Mouse (Mus musculus): ENCODE measurements around the gene Zc3h12a. TPM values are rescaled to one million over a fixed set of nuclear protein-coding genes. Genes with fewer than 3 reads are reported as not detected.

Zc3h12a gene
- total and polyA plus RNA-seq, 3 experiments = 0.92 to 3.3 TPM; not detected in 1

DNA sequence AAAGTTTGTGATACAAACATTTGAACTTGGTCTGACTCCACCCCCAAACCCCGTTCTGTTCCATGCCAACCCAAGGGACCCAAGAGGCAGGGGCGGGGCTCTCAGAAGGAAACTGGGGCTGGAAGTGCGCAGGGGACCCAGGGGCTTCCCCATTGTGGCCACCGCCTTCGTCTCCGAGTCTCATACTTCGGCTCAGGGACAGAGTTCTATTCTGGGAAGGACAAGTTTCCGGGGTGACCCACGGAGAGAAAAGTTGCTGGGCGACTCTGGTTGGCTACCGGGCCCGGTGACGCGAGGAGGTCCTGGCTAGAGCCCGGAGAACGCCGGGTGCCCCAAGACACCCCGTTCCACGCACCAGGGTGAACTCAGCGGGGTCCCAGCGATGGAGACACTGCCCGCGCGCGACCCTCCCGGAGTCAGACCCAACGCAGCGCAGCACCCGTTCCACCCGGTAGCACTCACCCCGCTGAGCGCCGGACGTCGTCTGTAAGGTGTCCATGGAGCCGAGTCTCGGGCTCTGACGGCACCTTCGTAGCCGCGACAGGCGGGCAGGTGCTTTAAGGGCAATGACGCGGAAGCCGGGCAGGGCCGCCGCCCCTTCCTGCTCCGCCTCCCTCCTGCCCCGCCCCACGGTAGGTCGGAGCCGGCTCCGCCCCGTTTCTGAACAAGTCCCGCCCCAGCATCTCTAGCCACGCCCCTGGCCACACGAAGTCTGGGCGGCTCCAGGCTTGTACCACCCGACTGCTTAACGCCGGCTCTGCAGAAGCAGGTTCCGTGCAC, at the start of gene Zc3h12a (continued):
- TF ChIP-seq NRF1 (IDR thresholded peaks at IDR 0.05; ENCODE audit: insufficient read depth, low read depth, low read length, poor library complexity, severe bottlenecking) (0 out of 2 replicates have a peak, but pooled peaks have one; percentile 33), KAT2A (conservative IDR thresholded peaks at IDR 0.05; ENCODE audit: low read depth, low read length) (no peak), MAX (IDR thresholded peaks at IDR 0.05; ENCODE audit: low read length) (peak; percentile 63), POLR2A (IDR thresholded peaks at IDR 0.05; ENCODE audit: control insufficient read depth in 1 of 2, insufficient read depth in 1 of 2, low read depth in 1 of 2, low read length in 2 of 2, poor library complexity in 1 of 2) (peak; percentile 55 to 70; a peak in 2 of 4 replicates)

DNA sequence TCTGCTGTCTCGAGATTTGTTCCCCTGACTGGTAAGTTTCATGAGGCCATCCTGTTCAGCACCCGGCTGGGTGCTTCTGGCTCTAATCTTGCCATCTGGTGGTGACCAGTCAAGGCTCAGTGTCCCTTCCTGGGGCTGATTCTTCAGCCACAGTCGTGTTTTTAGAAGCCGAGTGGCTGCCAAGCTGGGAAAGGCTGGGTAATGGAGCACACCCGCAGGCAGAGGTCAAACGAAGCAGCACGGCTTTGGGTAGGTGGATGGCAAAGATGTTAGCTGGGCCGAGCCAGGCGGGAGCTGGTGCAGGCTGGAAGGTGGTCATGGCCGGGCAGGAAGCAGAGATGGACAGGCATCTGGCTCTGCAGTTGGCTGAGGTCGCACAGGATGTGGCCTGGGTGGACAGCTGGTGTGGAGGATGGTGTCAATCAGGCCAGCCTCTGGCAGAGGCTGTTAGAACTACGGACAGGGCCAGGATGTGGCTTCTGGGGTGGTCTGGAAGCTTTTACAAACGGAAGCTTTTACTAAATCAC, 49.1 kb upstream of the Zc3h12a start:
- Histone ChIP-seq H3K9ac (ENCODE audit: control insufficient read depth, low read depth, low read length, poor library complexity, severe bottlenecking) (no peak overlapping the region), H3K27me3 (ENCODE audit: control insufficient read depth in 1 of 2, insufficient read depth in 2 of 2, low read length in 2 of 2) (no peaks in the 10 kb centered on the region), H3K4me1 (ENCODE audit: control insufficient read depth in 1 of 2, insufficient read depth in 2 of 2, low read length in 2 of 2) (no peaks in the 10 kb centered on the region), H3K4me3 (ENCODE audit: control insufficient read depth in 1 of 2, insufficient read depth in 1 of 2, low read depth in 2 of 2, low read length in 2 of 2) (no peak overlapping the region), H3K9me3 (replicated peaks; ENCODE audit: insufficient read depth, low read length) (no peaks in the 10 kb centered on the region), H3K27ac (ENCODE audit: control insufficient read depth, low read depth, low read length) (no peak overlapping the region), H3K79me2 (ENCODE audit: control insufficient read depth, insufficient read depth, low read length, poor library complexity) (no peaks in the 10 kb centered on the region), H3K36me3 (ENCODE audit: control insufficient read depth in 1 of 2, insufficient read depth in 2 of 2, low read length in 2 of 2) (no peaks in the 10 kb centered on the region)
- DNase-seq (ENCODE audit: low read depth, low spot score) = no peak
- no peak for TF ChIP-seq MYC (IDR thresholded peaks at IDR 0.05; ENCODE audit: low read depth, low read length)
- no peak for TF ChIP-seq POLR2A (IDR thresholded peaks at IDR 0.05; ENCODE audit: control insufficient read depth in 1 of 2, insufficient read depth in 1 of 2, low read depth in 1 of 2, low read length in 2 of 2, poor library complexity in 1 of 2)
- TF ChIP-seq TCF12 (IDR thresholded peaks at IDR 0.05; ENCODE audit: low read depth, low read length) = no peak
- no peak for TF ChIP-seq USF2 (IDR thresholded peaks at IDR 0.05; ENCODE audit: borderline replicate concordance in 1 of 2, insufficient read depth in 1 of 2, low read depth in 1 of 2, low read length in 2 of 2)
- no peak for TF ChIP-seq SMC3 (IDR thresholded peaks at IDR 0.05; ENCODE audit: low read depth, low read length)
- no peak for TF ChIP-seq MYB (IDR thresholded peaks at IDR 0.05; ENCODE audit: low read depth, low read length)
- no peak for TF ChIP-seq ZC3H11A (IDR thresholded peaks at IDR 0.05; ENCODE audit: low read depth, low read length)
- TF ChIP-seq RAD21 (IDR thresholded peaks at IDR 0.05; ENCODE audit: low read depth, low read length) = no peak
- no peak for TF ChIP-seq ZKSCAN1 (IDR thresholded peaks at IDR 0.05; ENCODE audit: low read depth, low read length)
- TF ChIP-seq EP300 (IDR thresholded peaks at IDR 0.05; ENCODE audit: low read depth in 1 of 2, low read length in 2 of 2) = no peak
- TF ChIP-seq RCOR1 (IDR thresholded peaks at IDR 0.05; ENCODE audit: low read depth, low read length) = no peak

DNA sequence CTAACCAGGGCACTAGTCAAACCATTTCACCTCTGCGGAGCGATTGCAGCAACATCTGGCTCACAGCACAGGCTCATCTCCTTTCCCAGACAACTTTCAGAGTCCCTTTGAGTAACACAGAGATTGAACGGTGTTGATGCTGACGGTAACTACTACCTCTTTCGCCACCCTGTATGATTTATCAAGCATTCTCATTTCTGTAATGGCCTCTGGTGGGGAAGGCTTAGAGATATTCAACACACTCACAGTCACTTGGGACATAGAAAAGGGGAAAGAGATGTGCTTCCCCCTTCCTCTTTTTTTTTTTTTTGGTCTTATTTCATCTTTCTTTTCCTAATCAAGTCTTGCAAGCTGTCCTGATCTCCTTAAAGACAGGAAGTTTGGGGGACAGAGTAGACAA, 48.5 kb upstream of the Zc3h12a start:
- Histone ChIP-seq H3K79me2 (ENCODE audit: control insufficient read depth, insufficient read depth, low read length, poor library complexity) (no peaks in the 10 kb centered on the region), H3K27me3 (ENCODE audit: control insufficient read depth in 1 of 2, insufficient read depth in 2 of 2, low read length in 2 of 2) (no peaks in the 10 kb centered on the region), H3K4me1 (ENCODE audit: control insufficient read depth in 1 of 2, insufficient read depth in 2 of 2, low read length in 2 of 2) (no peaks in the 10 kb centered on the region), H3K9ac (ENCODE audit: control insufficient read depth, low read depth, low read length, poor library complexity, severe bottlenecking) (no peak overlapping the region), H3K9me3 (replicated peaks; ENCODE audit: insufficient read depth, low read length) (no peaks in the 10 kb centered on the region), H3K36me3 (ENCODE audit: control insufficient read depth in 1 of 2, insufficient read depth in 2 of 2, low read length in 2 of 2) (no peaks in the 10 kb centered on the region), H3K27ac (ENCODE audit: control insufficient read depth, low read depth, low read length) (no peak overlapping the region), H3K4me3 (ENCODE audit: control insufficient read depth in 1 of 2, insufficient read depth in 1 of 2, low read depth in 2 of 2, low read length in 2 of 2) (no peak overlapping the region)
- no peak for TF ChIP-seq ETS1 (IDR thresholded peaks at IDR 0.05; ENCODE audit: low read depth, low read length)
- no peak for TF ChIP-seq JUND (IDR thresholded peaks at IDR 0.05; ENCODE audit: low read depth, low read length)
- TF ChIP-seq CTCF (IDR thresholded peaks at IDR 0.05 in 2 of 3, conservative IDR thresholded peaks at IDR 0.05 in 1 of 3; ENCODE audit: control insufficient read depth in 1 of 3, insufficient read depth in 1 of 3, low read depth in 2 of 3, low read length in 3 of 3, poor library complexity in 1 of 3, severe bottlenecking in 1 of 3) = no peak
- no peak for TF ChIP-seq MYC (IDR thresholded peaks at IDR 0.05; ENCODE audit: low read depth, low read length)
- TF ChIP-seq ZNF384 (IDR thresholded peaks at IDR 0.05; ENCODE audit: low read depth, low read length) = no peak
- TF ChIP-seq POLR2AphosphoS5 (IDR thresholded peaks at IDR 0.05; ENCODE audit: borderline replicate concordance, low read depth, low read length) = no peak
- TF ChIP-seq USF1 (IDR thresholded peaks at IDR 0.05; ENCODE audit: low read depth, low read length) = no peak
- TF ChIP-seq MAFK (IDR thresholded peaks at IDR 0.05; ENCODE audit: borderline replicate concordance, low read depth, low read length) = no peak
- no peak for TF ChIP-seq EP300 (IDR thresholded peaks at IDR 0.05; ENCODE audit: low read depth in 1 of 2, low read length in 2 of 2)
- TF ChIP-seq UBTF (IDR thresholded peaks at IDR 0.05; ENCODE audit: borderline replicate concordance, insufficient read depth, low read depth, low read length) = no peak
- TF ChIP-seq TCF12 (IDR thresholded peaks at IDR 0.05; ENCODE audit: low read depth, low read length) = no peak
- TF ChIP-seq TBP (IDR thresholded peaks at IDR 0.05; ENCODE audit: low read depth, low read length) = no peak
- no peak for TF ChIP-seq GABPA (IDR thresholded peaks at IDR 0.05; ENCODE audit: low read depth, low read length)
- no peak for TF ChIP-seq NRF1 (IDR thresholded peaks at IDR 0.05; ENCODE audit: insufficient read depth, low read depth, low read length, poor library complexity, severe bottlenecking)
- TF ChIP-seq CHD1 (IDR thresholded peaks at IDR 0.05; ENCODE audit: low read depth, low read length) = no peak
- no peak for TF ChIP-seq ZC3H11A (IDR thresholded peaks at IDR 0.05; ENCODE audit: low read depth, low read length)
- DNase-seq (ENCODE audit: low read depth, low spot score) = no peak
